Mouse (Mus musculus): ENCODE data around the gene Scn2a.

DNA sequence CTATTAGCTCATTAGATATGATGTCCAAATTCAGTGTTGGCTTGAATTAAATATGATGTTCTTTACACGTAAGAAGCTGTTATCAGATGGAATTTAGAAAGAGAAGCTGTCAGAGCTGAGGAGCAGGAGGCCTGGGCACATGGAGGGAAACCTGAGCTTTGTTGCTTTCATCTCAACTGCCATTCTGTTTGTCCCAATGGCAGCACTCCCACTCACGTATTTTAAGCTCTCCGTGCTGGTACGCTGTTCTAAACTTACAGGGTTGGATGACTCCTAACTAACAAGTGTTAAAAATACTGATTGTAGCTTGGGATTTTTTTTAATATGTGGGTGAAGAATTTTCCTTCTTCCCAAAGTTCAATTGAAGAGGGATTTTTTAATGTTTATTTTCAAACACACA lies 8.7 kb upstream of the Scn2a start:
- TF ChIP-seq CTCF (conservative IDR thresholded peaks at IDR 0.05; ENCODE audit: low read length) = no peak
- no peak for TF ChIP-seq NANOG (IDR thresholded peaks at IDR 0.05; ENCODE audit: borderline replicate concordance, low read length)

Data from E14TG2a.4 (cell line).